Mouse (Mus musculus) kidney, embryonic 16.5 days (tissue): ENCODE measurements at regions not wholly inside any gene's neighbourhood (a gene's known extent, or its start where the extent isn't known, plus 50 kb on each side); places are given as distances from the start of the nearest gene placed in this dataset.

Experiments
- ATAC-seq: fragments of 200-750 bp; cut with Nextera tagmentation; 2 replicates; pipeline ENCODE4 v1.8.0; 2017; ENCODE audit warnings: moderate TSS enrichment; ENCODE audit not compliant: low FRiP score, low TSS enrichment
- H3K27ac ChIP-seq: fragments of 300-500 bp; sonication (generic); 2 replicates; pipeline ENCODE4 v1.5.1; 2014; ENCODE audit warnings: low read length
- H3K27me3 ChIP-seq: fragments of 300-500 bp; sonication (generic); 2 replicates; pipeline ENCODE4 v1.6.1; 2014; ENCODE audit warnings: low read length, control low read depth, mixed read lengths; ENCODE audit not compliant: insufficient read depth
- H3K36me3 ChIP-seq: fragments of 300-500 bp; sonication (generic); 2 replicates; pipeline ENCODE4 v1.6.1; 2014; ENCODE audit warnings: low read length, control low read depth, mixed read lengths; ENCODE audit not compliant: insufficient read depth
- H3K4me1 ChIP-seq: fragments of 300-500 bp; sonication (generic); 2 replicates; pipeline ENCODE4 v1.6.1; 2014; ENCODE audit warnings: low read length, control low read depth, mixed read lengths; ENCODE audit not compliant: insufficient read depth
- H3K4me2 ChIP-seq: fragments of 300-500 bp; sonication (generic); replicated peaks from 2 replicates; pipeline ENCODE4 v1.6.1; 2014; ENCODE audit warnings: low read depth, low read length
- H3K4me3 ChIP-seq: fragments of 300-500 bp; sonication (generic); 2 replicates; pipeline ENCODE4 v1.5.1; 2014; ENCODE audit warnings: mild to moderate bottlenecking, low read length
- H3K9ac ChIP-seq: fragments of 300-500 bp; sonication (generic); replicated peaks from 2 replicates; pipeline ENCODE4 v1.6.1; 2014; ENCODE audit warnings: low read length
- H3K9me3 ChIP-seq: fragments of 300-500 bp; sonication (generic); 2 replicates; pipeline ENCODE4 v1.6.1; 2016; ENCODE audit warnings: low read length, control low read depth
- WGBS: fragments of 180-500 bp; shearing (Covaris S2); extraction: QIAGEN DNeasy Blood & Tissue Kit; methylation state at CpG from one replicate; pipeline ENCODE4 v1.1.7; 2014; 5-methylcytosine and 5-hydroxymethylcytosine counted together

- Histone ChIP-seq H3K27ac (no peak overlapping the region), H3K4me1 (peaks cover 17% of the 10 kb centered on the region), H3K9me3 (0 out of 2 replicates have a peak, but pooled peaks cover 3% of the 10 kb centered on the region), H3K4me3 (no peak overlapping the region), H3K36me3 (no peaks in the 10 kb centered on the region), H3K27me3 (no peaks in the 10 kb centered on the region), H3K9ac (no peak overlapping the region), H3K4me2 (no peak overlapping the region)
- ATAC-seq = no peak
- WGBS = 93% methylated on average over 3 of the region's 3 CpGs
These were observed 58.3 kb upstream of the Sorl1 start for GRCm38 (mm10) chr9:42182400-42182799.

DNA sequence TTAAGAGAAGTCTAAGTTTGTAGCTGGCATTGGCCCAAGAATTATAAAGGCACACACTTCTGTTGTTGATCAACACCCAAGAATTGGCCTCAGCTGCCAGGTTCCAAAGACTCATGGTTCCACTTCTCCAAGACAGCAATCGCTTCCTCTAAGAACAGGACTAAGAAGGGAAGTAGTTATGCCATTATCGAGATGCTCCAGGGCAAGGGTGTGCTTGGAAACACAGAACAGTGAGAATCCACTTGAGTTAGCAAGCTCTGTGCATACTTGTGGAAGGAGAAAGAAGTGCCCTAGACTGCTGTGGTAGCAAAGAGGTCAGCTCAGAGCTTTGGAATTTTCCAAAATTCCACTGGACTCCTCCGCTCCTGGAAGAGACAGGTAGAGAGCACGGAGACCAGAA lies 56.1 kb upstream of the Sorl1 start:
- Histone ChIP-seq H3K4me3 (no peak overlapping the region), H3K27ac (no peak overlapping the region), H3K36me3 (no peaks in the 10 kb centered on the region), H3K4me2 (no peak overlapping the region), H3K4me1 (peaks cover 5% of the 10 kb centered on the region; the same call in 1 of the 2 replicates), H3K27me3 (no peaks in the 10 kb centered on the region), H3K9ac (no peak overlapping the region), H3K9me3 (0 out of 2 replicates have a peak, but pooled peaks cover 3% of the 10 kb centered on the region)
- ATAC-seq = no peak
- 89% methylated on average over 4 of the region's 4 CpGs for WGBS

GRCm38 (mm10) chr9:42178759-42179377 lies 54.8 kb upstream of the Sorl1 start:
- H3K4me2 ChIP-seq = no peak overlapping the region
- ATAC-seq = no peak
- H3K9ac ChIP-seq = no peak overlapping the region
- H3K36me3 ChIP-seq = no peaks in the 10 kb centered on the region
- no peaks in the 10 kb centered on the region for H3K4me1 ChIP-seq
- H3K9me3 ChIP-seq = 0 out of 2 replicates have a peak, but pooled peaks cover 3% of the 10 kb centered on the region
- H3K4me3 ChIP-seq = no peak overlapping the region
- H3K27me3 ChIP-seq = no peaks in the 10 kb centered on the region
- H3K27ac ChIP-seq = no peak overlapping the region
- WGBS = 55% methylated on average over 4 of the region's 4 CpGs

DNA sequence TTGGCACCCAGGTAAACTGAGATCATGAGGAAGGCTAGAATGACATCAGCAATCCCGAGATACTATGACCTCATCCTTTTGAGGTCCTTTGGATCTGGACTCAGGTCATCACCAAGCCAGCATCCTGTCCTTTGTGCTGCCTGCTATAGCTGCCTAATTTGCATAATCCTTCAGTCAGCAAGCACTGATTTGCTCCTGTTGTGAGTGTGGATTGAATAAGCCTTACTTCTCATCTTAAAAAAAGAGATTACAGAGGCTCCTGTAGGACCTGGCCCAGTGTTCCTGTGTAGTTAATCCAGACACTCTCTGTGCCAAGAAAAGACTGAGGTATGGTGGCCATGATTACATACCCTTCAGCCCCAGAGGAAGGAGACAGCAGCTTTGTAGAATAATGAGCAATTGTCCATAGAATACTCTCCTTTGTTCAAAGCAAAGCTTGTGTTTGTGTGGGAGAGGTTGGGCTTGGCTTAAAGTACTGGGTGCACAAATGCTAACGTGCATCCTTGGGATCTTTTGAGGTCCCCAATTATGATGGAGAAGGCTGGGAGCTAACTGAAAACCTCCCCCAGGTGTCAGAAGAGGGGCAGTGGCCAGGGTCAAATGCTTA lies 50.4 kb upstream of the Sorl1 start:
- WGBS = 44% methylated on average over 2 of the region's 2 CpGs
- Histone ChIP-seq H3K36me3 (no peaks in the 10 kb centered on the region), H3K4me3 (no peak overlapping the region), H3K27ac (no peak overlapping the region), H3K4me2 (no peak overlapping the region), H3K9ac (no peak overlapping the region), H3K9me3 (no peaks in the 10 kb centered on the region), H3K4me1 (no peaks in the 10 kb centered on the region), H3K27me3 (no peaks in the 10 kb centered on the region)
- no peak for ATAC-seq
